Mouse (Mus musculus) MEL (cell line): ENCODE measurements around the gene Dmrta2. TPM values are rescaled to one million over a fixed set of nuclear protein-coding genes. Genes with fewer than 3 reads are reported as not detected.

Experiments
- DNase-seq: peaks from one replicate; pipeline ENCODE4 v3.0.0; 2011; ENCODE audit warnings: low read depth, low spot score
- H3K27ac ChIP-seq: 2 replicates; pipeline ENCODE4 v1.5.1; 2012; ENCODE audit warnings: low read depth, mild to moderate bottlenecking, control low read depth, low read length, moderate library complexity; ENCODE audit not compliant: control insufficient read depth
- H3K27me3 ChIP-seq, 2 experiments: fragments of 150-350 bp in 1 of 2; sonication (generic) in 1 of 2; 2 replicates each; pipeline ENCODE4 v1.6.1; 2012; ENCODE audit warnings: low read length in 2 of 2, mild to moderate bottlenecking in 2 of 2, improper control_type of control experiment in 1 of 2, moderate library complexity in 1 of 2; ENCODE audit not compliant: insufficient read depth in 2 of 2, control insufficient read depth in 1 of 2
- H3K36me3 ChIP-seq, 2 experiments: 2 replicates each; pipeline ENCODE4 v1.6.1; 2012 to 2014; ENCODE audit warnings: low read length in 2 of 2, improper control_type of control experiment in 1 of 2, inconsistent platforms in 1 of 2, mild to moderate bottlenecking in 1 of 2; ENCODE audit not compliant: insufficient read depth in 2 of 2, control insufficient read depth in 1 of 2
- H3K4me1 ChIP-seq, 2 experiments: fragments of 150-350 bp in 1 of 2; sonication (generic) in 1 of 2; 2 replicates each; pipeline ENCODE4 v1.6.1; 2012; ENCODE audit warnings: low read length in 2 of 2, improper control_type of control experiment in 1 of 2, mild to moderate bottlenecking in 1 of 2; ENCODE audit not compliant: insufficient read depth in 2 of 2, control insufficient read depth in 1 of 2
- H3K4me3 ChIP-seq, 2 experiments: fragments of 150-350 bp in 1 of 2; sonication (generic) in 1 of 2; 2 replicates each; pipeline ENCODE4 v1.5.1; 2012; ENCODE audit warnings: low read depth in 2 of 2, low read length in 2 of 2, mild to moderate bottlenecking in 2 of 2, moderate library complexity in 2 of 2, control low read depth in 1 of 2, improper control_type of control experiment in 1 of 2; ENCODE audit not compliant: control insufficient read depth in 1 of 2, insufficient read depth in 1 of 2
- H3K79me2 ChIP-seq: 2 replicates; pipeline ENCODE4 v1.6.1; 2012; ENCODE audit warnings: mild to moderate bottlenecking, low read length, moderate library complexity; ENCODE audit not compliant: control insufficient read depth, poor library complexity, insufficient read depth
- H3K9ac ChIP-seq: 2 replicates; pipeline ENCODE4 v1.6.1; 2012; ENCODE audit warnings: low read depth, mild to moderate bottlenecking, control low read depth, low read length, moderate library complexity; ENCODE audit not compliant: control insufficient read depth, poor library complexity, severe bottlenecking
- H3K9me3 ChIP-seq: fragments of 150-350 bp; sonication (generic); replicated peaks from 2 replicates; pipeline ENCODE4 v1.6.1; 2012; ENCODE audit warnings: mild to moderate bottlenecking, low read length, improper control_type of control experiment, moderate library complexity; ENCODE audit not compliant: insufficient read depth
- BHLHE40 ChIP-seq: IDR thresholded peaks from 2 replicates; pipeline ENCODE4 v1.6.1; 2012; ENCODE audit warnings: low read depth, mild to moderate bottlenecking, inconsistent platforms, low read length, improper control_type of control experiment, borderline replicate concordance
- CHD1 ChIP-seq: IDR thresholded peaks from 2 replicates; pipeline ENCODE4 v1.6.1; 2012; ENCODE audit warnings: low read depth, mild to moderate bottlenecking, inconsistent platforms, low read length, improper control_type of control experiment
- CHD2 ChIP-seq: IDR thresholded peaks from 2 replicates; pipeline ENCODE4 v1.6.1; 2011; ENCODE audit warnings: low read length, improper control_type of control experiment
- CTCF ChIP-seq, 3 experiments: IDR thresholded peaks in 2 of 3; conservative IDR thresholded peaks in 1 of 3; 2 replicates each; pipeline ENCODE4 v1.5.1; 2011 to 2012; ENCODE audit warnings: low read length in 3 of 3, low read depth in 2 of 3, mild to moderate bottlenecking in 2 of 3, improper control_type of control experiment in 1 of 3, inconsistent platforms in 1 of 3, mixed read lengths in 1 of 3, moderate library complexity in 1 of 3; ENCODE audit not compliant: control insufficient read depth in 1 of 3, insufficient read depth in 1 of 3, poor library complexity in 1 of 3, severe bottlenecking in 1 of 3
- E2F4 ChIP-seq: IDR thresholded peaks from 2 replicates; pipeline ENCODE4 v1.6.1; 2011; ENCODE audit warnings: low read depth, low read length, improper control_type of control experiment, borderline replicate concordance
- ELF1 ChIP-seq: IDR thresholded peaks from 2 replicates; pipeline ENCODE4 v1.6.1; 2014; ENCODE audit warnings: low read depth, mild to moderate bottlenecking, inconsistent platforms, low read length, improper control_type of control experiment, moderate library complexity
- EP300 ChIP-seq, 2 experiments: IDR thresholded peaks; 2 replicates each; pipeline ENCODE4 v1.6.1; 2011; ENCODE audit warnings: improper control_type of control experiment in 2 of 2, low read length in 2 of 2, low read depth in 1 of 2, mild to moderate bottlenecking in 1 of 2
- ETS1 ChIP-seq: IDR thresholded peaks from 2 replicates; pipeline ENCODE4 v1.6.1; 2012; ENCODE audit warnings: low read depth, mild to moderate bottlenecking, inconsistent platforms, low read length, improper control_type of control experiment, moderate library complexity
- GABPA ChIP-seq: IDR thresholded peaks from 2 replicates; pipeline ENCODE4 v1.6.1; 2012; ENCODE audit warnings: low read depth, mild to moderate bottlenecking, inconsistent platforms, low read length, improper control_type of control experiment, moderate library complexity
- GATA1 ChIP-seq: IDR thresholded peaks from 2 replicates; pipeline ENCODE4 v1.6.1; 2011; ENCODE audit warnings: low read depth, low read length, improper control_type of control experiment
- HCFC1 ChIP-seq: IDR thresholded peaks from 2 replicates; pipeline ENCODE4 v1.6.1; 2012; ENCODE audit warnings: low read depth, mild to moderate bottlenecking, inconsistent platforms, low read length, improper control_type of control experiment, moderate library complexity
- JUND ChIP-seq: IDR thresholded peaks from 2 replicates; pipeline ENCODE4 v1.6.1; 2011; ENCODE audit warnings: low read depth, mild to moderate bottlenecking, improper control_type of control experiment, low read length
- KAT2A ChIP-seq: conservative IDR thresholded peaks from 2 replicates; pipeline ENCODE4 v1.6.1; 2012; ENCODE audit warnings: low read depth, low read length, improper control_type of control experiment, inconsistent platforms
- MAFK ChIP-seq: IDR thresholded peaks from 2 replicates; pipeline ENCODE4 v1.6.1; 2011; ENCODE audit warnings: low read depth, mild to moderate bottlenecking, low read length, improper control_type of control experiment, borderline replicate concordance
- MAX ChIP-seq: IDR thresholded peaks from 2 replicates; pipeline ENCODE4 v1.6.1; 2011; ENCODE audit warnings: low read length, improper control_type of control experiment
- MAZ ChIP-seq: IDR thresholded peaks from 2 replicates; pipeline ENCODE4 v1.6.1; 2012; ENCODE audit warnings: low read depth, mild to moderate bottlenecking, inconsistent platforms, low read length, improper control_type of control experiment
- MEF2A ChIP-seq: IDR thresholded peaks from 2 replicates; pipeline ENCODE4 v1.6.1; 2014; ENCODE audit warnings: low read depth, mild to moderate bottlenecking, inconsistent platforms, low read length, improper control_type of control experiment; ENCODE audit not compliant: poor library complexity, insufficient replicate concordance, severe bottlenecking; ENCODE audit errors: extremely low read depth
- MYB ChIP-seq: IDR thresholded peaks from 2 replicates; pipeline ENCODE4 v1.6.1; 2011; ENCODE audit warnings: mild to moderate bottlenecking, low read depth, low read length, improper control_type of control experiment
- NELFE ChIP-seq: IDR thresholded peaks from 2 replicates; pipeline ENCODE4 v1.6.1; 2011; ENCODE audit warnings: low read depth, low read length, improper control_type of control experiment
- NRF1 ChIP-seq: IDR thresholded peaks from 2 replicates; pipeline ENCODE4 v1.6.1; 2014; ENCODE audit warnings: low read depth, mild to moderate bottlenecking, inconsistent platforms, low read length, improper control_type of control experiment, moderate library complexity; ENCODE audit not compliant: poor library complexity, insufficient read depth, severe bottlenecking
- POLR2A ChIP-seq, 2 experiments: IDR thresholded peaks; 2 replicates each; pipeline ENCODE4 v1.6.1; 2011 to 2012; ENCODE audit warnings: low read length in 2 of 2, mild to moderate bottlenecking in 2 of 2, control low read depth in 1 of 2, improper control_type of control experiment in 1 of 2, low read depth in 1 of 2, moderate library complexity in 1 of 2; ENCODE audit not compliant: control insufficient read depth in 1 of 2, insufficient read depth in 1 of 2, poor library complexity in 1 of 2
- POLR2AphosphoS2 ChIP-seq: IDR thresholded peaks from 2 replicates; pipeline ENCODE4 v1.6.1; 2011; ENCODE audit warnings: low read length, improper control_type of control experiment
- POLR2AphosphoS5 ChIP-seq: IDR thresholded peaks from 2 replicates; pipeline ENCODE4 v1.6.1; 2012; ENCODE audit warnings: low read depth, borderline replicate concordance, mild to moderate bottlenecking, inconsistent platforms, low read length, moderate library complexity, mixed read lengths
- RAD21 ChIP-seq: IDR thresholded peaks from 2 replicates; pipeline ENCODE4 v1.6.1; 2011; ENCODE audit warnings: mild to moderate bottlenecking, low read depth, low read length, improper control_type of control experiment
- RCOR1 ChIP-seq: IDR thresholded peaks from 2 replicates; pipeline ENCODE4 v1.6.1; 2012; ENCODE audit warnings: low read depth, mild to moderate bottlenecking, inconsistent platforms, low read length, improper control_type of control experiment
- SIN3A ChIP-seq: IDR thresholded peaks from 2 replicates; pipeline ENCODE4 v1.6.1; 2012; ENCODE audit warnings: low read length, improper control_type of control experiment, inconsistent platforms
- TAL1 ChIP-seq: IDR thresholded peaks from 2 replicates; pipeline ENCODE4 v1.6.1; 2012; ENCODE audit warnings: mild to moderate bottlenecking, inconsistent platforms, low read length, moderate library complexity, mixed read lengths
- TBP ChIP-seq: IDR thresholded peaks from 2 replicates; pipeline ENCODE4 v1.8.0; 2011; ENCODE audit warnings: low read depth, low read length, improper control_type of control experiment
- TCF12 ChIP-seq: IDR thresholded peaks from 2 replicates; pipeline ENCODE4 v1.6.1; 2014; ENCODE audit warnings: low read depth, mild to moderate bottlenecking, inconsistent platforms, low read length, improper control_type of control experiment, moderate library complexity
- UBTF ChIP-seq: IDR thresholded peaks from 2 replicates; pipeline ENCODE4 v1.6.1; 2012; ENCODE audit warnings: low read depth, mild to moderate bottlenecking, inconsistent platforms, low read length, improper control_type of control experiment, moderate library complexity, borderline replicate concordance; ENCODE audit not compliant: insufficient read depth
- USF1 ChIP-seq: IDR thresholded peaks from 2 replicates; pipeline ENCODE4 v1.6.1; 2014; ENCODE audit warnings: low read depth, mild to moderate bottlenecking, inconsistent platforms, low read length, improper control_type of control experiment, moderate library complexity
- USF2 ChIP-seq, 2 experiments: IDR thresholded peaks; 2 replicates each; pipeline ENCODE4 v1.6.1; 2011 to 2012; ENCODE audit warnings: improper control_type of control experiment in 2 of 2, low read length in 2 of 2, borderline replicate concordance in 1 of 2, inconsistent platforms in 1 of 2, low read depth in 1 of 2, mild to moderate bottlenecking in 1 of 2; ENCODE audit not compliant: insufficient read depth in 1 of 2
- ZC3H11A ChIP-seq: IDR thresholded peaks from 2 replicates; pipeline ENCODE4 v1.6.1; 2012; ENCODE audit warnings: low read depth, mild to moderate bottlenecking, inconsistent platforms, low read length, improper control_type of control experiment
- ZKSCAN1 ChIP-seq: IDR thresholded peaks from 2 replicates; pipeline ENCODE4 v1.6.1; 2012; ENCODE audit warnings: low read depth, mild to moderate bottlenecking, inconsistent platforms, low read length, improper control_type of control experiment, moderate library complexity
- ZMIZ1 ChIP-seq: IDR thresholded peaks from 2 replicates; pipeline ENCODE4 v1.6.1; 2012; ENCODE audit warnings: low read depth, mild to moderate bottlenecking, inconsistent platforms, low read length, improper control_type of control experiment, moderate library complexity
- ZNF384 ChIP-seq: IDR thresholded peaks from 2 replicates; pipeline ENCODE4 v1.6.1; 2012; ENCODE audit warnings: low read depth, mild to moderate bottlenecking, inconsistent platforms, low read length, improper control_type of control experiment
- polyA plus RNA-seq, 2 experiments: library from polyadenylated mRNA; stranded (reverse) in 1 of 2; unstranded in 1 of 2; fragments of >175 nt in 1 of 2; fragments of >200 nt in 1 of 2; gene quantifications; 2 replicates each; pipeline versions ENCODE4 v1.2.1 to v1.2.4; 2012; ENCODE audit warnings: low replicate concordance in 2 of 2, low read depth in 1 of 2; ENCODE audit not compliant: insufficient read length in 2 of 2, insufficient read depth in 1 of 2, missing spikeins in 1 of 2
- total RNA-seq: library from RNA; depleted of rRNA; stranded (reverse); fragments of 300-350 nt; gene quantifications from 2 replicates; pipeline ENCODE4 v1.2.3, GENCODE M21; 2012

Dmrta2 gene
- total and polyA plus RNA-seq, 3 experiments: 0.08 to 0.11 TPM; not detected in 1

DNA sequence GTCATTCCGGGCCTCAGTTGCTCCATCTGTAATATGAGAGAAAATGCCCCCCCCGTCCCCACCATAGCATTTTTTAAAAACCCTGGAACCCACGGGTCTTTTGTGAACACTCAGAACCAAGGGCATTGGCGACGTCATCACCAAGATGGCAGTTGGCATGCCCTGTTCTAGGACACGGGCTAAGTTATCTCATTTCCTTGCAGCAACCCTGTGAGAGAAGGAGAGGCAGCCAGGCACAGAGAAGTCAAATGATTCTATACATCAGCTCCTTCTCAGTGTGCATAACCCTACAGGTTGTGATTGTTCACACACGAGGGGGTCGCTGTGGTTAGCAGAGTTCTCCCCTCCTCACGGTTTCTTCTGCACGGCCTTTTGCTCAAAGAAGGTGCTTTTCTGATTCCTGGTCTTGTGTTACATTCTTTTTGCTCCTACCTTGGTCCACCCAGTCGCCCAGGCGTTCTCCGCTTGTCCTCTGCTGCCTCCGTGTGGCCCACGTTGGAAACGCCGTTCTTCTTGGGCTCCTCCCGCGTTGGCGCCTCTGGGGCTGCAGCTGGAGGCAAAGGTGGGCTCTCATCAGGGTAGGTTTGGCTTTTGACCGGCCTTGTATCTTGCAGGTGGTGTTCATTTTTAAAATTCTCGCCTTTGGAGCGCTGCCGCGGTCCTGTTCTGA is 44.2 kb downstream of the Dmrta2 start:
- DNase-seq: peak; percentile 77
- TF ChIP-seq NELFE (no peak), BHLHE40 (no peak), UBTF (no peak), GATA1 (no peak), JUND (no peak), POLR2A (IDR thresholded peaks at IDR 0.05; ENCODE audit: control insufficient read depth in 1 of 2, insufficient read depth in 1 of 2, low read depth in 1 of 2, low read length in 2 of 2, poor library complexity in 1 of 2) (no peak), GABPA (no peak), MEF2A (no peak), USF2 (IDR thresholded peaks at IDR 0.05; ENCODE audit: borderline replicate concordance in 1 of 2, insufficient read depth in 1 of 2, low read depth in 1 of 2, low read length in 2 of 2) (no peak), MAFK (no peak), HCFC1 (no peak; the same call in 1 of the 2 replicates), ZNF384 (no peak), ETS1 (no peak), POLR2AphosphoS5 (no peak), CHD1 (no peak), MAZ (no peak), MAX (no peak), MYB (no peak), CTCF (IDR thresholded peaks at IDR 0.05 in 2 of 3, conservative IDR thresholded peaks at IDR 0.05 in 1 of 3; ENCODE audit: control insufficient read depth in 1 of 3, insufficient read depth in 1 of 3, low read depth in 2 of 3, low read length in 3 of 3, poor library complexity in 1 of 3, severe bottlenecking in 1 of 3) (peak; percentile 43 to 90 (median 87)), USF1 (no peak), SIN3A (peak; percentile 45), E2F4 (no peak), ZKSCAN1 (no peak), ZC3H11A (peak; percentile 70), NRF1 (0 out of 2 replicates have a peak, but pooled peaks have one; percentile 10), KAT2A (no peak), EP300 (IDR thresholded peaks at IDR 0.05; ENCODE audit: low read depth in 1 of 2, low read length in 2 of 2) (no peak), RCOR1 (no peak), ELF1 (no peak), TAL1 (no peak), TBP (0 out of 2 replicates have a peak, but pooled peaks have one; percentile 18), CHD2 (no peak), POLR2AphosphoS2 (no peak), TCF12 (no peak), ZMIZ1 (no peak), RAD21 (peak; percentile 94)

More for the DNA sequence above, 44.2 kb downstream of the Dmrta2 start:
- H3K36me3 ChIP-seq: peaks cover 0 to 7% of the 10 kb centered on the region in 2 experiments; a peak in 1 of 4 replicates
- peak overlapping the region in 1 of 2 experiments; percentile 16; a peak in 2 of 4 replicates for H3K4me3 ChIP-seq
- H3K27me3 ChIP-seq: no peaks in the 10 kb centered on the region
- no peaks in the 10 kb centered on the region for H3K9me3 ChIP-seq
- H3K9ac ChIP-seq: 0 out of 2 replicates have a peak overlapping the region, but pooled peaks have one; percentile 19
- H3K79me2 ChIP-seq: no peaks in the 10 kb centered on the region
- peaks cover 0 to 14% of the 10 kb centered on the region in 2 experiments; a peak in 2 of 4 replicates for H3K4me1 ChIP-seq
- no peak overlapping the region for H3K27ac ChIP-seq
